Mouse (Mus musculus) CH12.LX (cell line): ENCODE data around the gene Fam117a. TPM values are rescaled to one million over a fixed set of nuclear protein-coding genes. Genes with fewer than 3 reads are reported as not detected.

ENCODE experiments used
- DNase-seq: peaks from one replicate; pipeline ENCODE4 v3.0.0-alpha.2; 2013; ENCODE audit errors: extremely low read depth
- H3K27ac ChIP-seq: 2 replicates; pipeline ENCODE4 v1.5.1; 2012; ENCODE audit warnings: low read depth, mild to moderate bottlenecking, control low read depth, moderate library complexity; ENCODE audit not compliant: insufficient read depth
- H3K27me3 ChIP-seq: replicated peaks from 2 replicates; pipeline ENCODE3; 2012; ENCODE audit warnings: inconsistent platforms
- H3K36me3 ChIP-seq, 2 experiments: replicated peaks in 1 of 2; 2 replicates each; pipeline versions ENCODE3 to v1.6.1; 2012; ENCODE audit warnings: inconsistent platforms in 1 of 2, low read length in 1 of 2, mild to moderate bottlenecking in 1 of 2, mixed read lengths in 1 of 2, moderate library complexity in 1 of 2; ENCODE audit not compliant: control insufficient read depth in 1 of 2, insufficient read depth in 1 of 2
- H3K4me1 ChIP-seq, 2 experiments: 2 replicates each; pipeline ENCODE4 v1.6.1; 2012; ENCODE audit warnings: inconsistent platforms in 1 of 2, moderate library complexity in 1 of 2; ENCODE audit not compliant: insufficient read depth in 2 of 2, control insufficient read depth in 1 of 2
- H3K4me2 ChIP-seq: 2 replicates; pipeline ENCODE4 v1.6.1; 2012; ENCODE audit warnings: low read depth, mild to moderate bottlenecking, control low read depth; ENCODE audit not compliant: poor library complexity, insufficient read depth, severe bottlenecking
- H3K4me3 ChIP-seq, 3 experiments: fragments of 150-350 bp in 1 of 3; sonication (generic) in 1 of 3; replicated peaks in 1 of 3; 2 replicates each; pipeline versions ENCODE3 to v1.5.1; 2011 to 2012; ENCODE audit warnings: low read depth in 2 of 3, low read length in 2 of 3, mild to moderate bottlenecking in 2 of 3, moderate library complexity in 2 of 3, control low read depth in 1 of 3, improper control_type of control experiment in 1 of 3, inconsistent platforms in 1 of 3, mixed read lengths in 1 of 3; ENCODE audit not compliant: poor library complexity in 1 of 3
- H3K79me2 ChIP-seq: replicated peaks from 2 replicates; pipeline ENCODE4 v1.6.1; 2012; ENCODE audit warnings: mild to moderate bottlenecking, moderate library complexity; ENCODE audit not compliant: control insufficient read depth, poor library complexity, insufficient read depth, severe bottlenecking; ENCODE audit errors: extremely low read depth
- H3K9ac ChIP-seq: 2 replicates; pipeline ENCODE4 v1.6.1; 2012; ENCODE audit warnings: low read depth, mild to moderate bottlenecking, control low read depth, moderate library complexity; ENCODE audit not compliant: insufficient read depth
- H3K9me3 ChIP-seq: replicated peaks from 2 replicates; pipeline ENCODE3; 2012; ENCODE audit warnings: low read length, inconsistent platforms, mixed read lengths
- BHLHE40 ChIP-seq: IDR thresholded peaks from 2 replicates; pipeline ENCODE4 v1.6.1; 2011; ENCODE audit warnings: mild to moderate bottlenecking, low read depth, low read length, improper control_type of control experiment
- CHD2 ChIP-seq: IDR thresholded peaks from 2 replicates; pipeline ENCODE4 v1.6.1; 2011; ENCODE audit warnings: low read length, improper control_type of control experiment
- EP300 ChIP-seq: IDR thresholded peaks from 2 replicates; pipeline ENCODE4 v1.6.1; 2011; ENCODE audit warnings: low read length, improper control_type of control experiment
- HCFC1 ChIP-seq: IDR thresholded peaks from 2 replicates; pipeline ENCODE4 v1.6.1; 2012; ENCODE audit warnings: low read depth, mild to moderate bottlenecking, inconsistent platforms, low read length, improper control_type of control experiment
- IRF4 ChIP-seq: IDR thresholded peaks from 2 replicates; pipeline ENCODE4 v1.6.1; 2014; ENCODE audit warnings: low read depth, mild to moderate bottlenecking, inconsistent platforms, low read length, improper control_type of control experiment
- JUN ChIP-seq: IDR thresholded peaks from 2 replicates; pipeline ENCODE4 v1.6.1; 2011; ENCODE audit warnings: low read depth, mild to moderate bottlenecking, low read length, improper control_type of control experiment, moderate library complexity; ENCODE audit not compliant: insufficient read depth
- JUND ChIP-seq: conservative IDR thresholded peaks from 2 replicates; pipeline ENCODE4 v1.6.1; 2011; ENCODE audit warnings: low read depth, low read length, improper control_type of control experiment
- KAT2A ChIP-seq: IDR thresholded peaks from 2 replicates; pipeline ENCODE4 v1.6.1; 2012; ENCODE audit warnings: low read length, improper control_type of control experiment, inconsistent platforms; ENCODE audit not compliant: insufficient replicate concordance
- MAFK ChIP-seq: IDR thresholded peaks from 2 replicates; pipeline ENCODE4 v1.6.1; 2011; ENCODE audit warnings: low read length, improper control_type of control experiment; ENCODE audit not compliant: insufficient replicate concordance
- MAX ChIP-seq: IDR thresholded peaks from 2 replicates; pipeline ENCODE4 v1.6.1; 2011; ENCODE audit warnings: low read length, improper control_type of control experiment
- MAZ ChIP-seq: IDR thresholded peaks from 2 replicates; pipeline ENCODE4 v1.6.1; 2012; ENCODE audit warnings: low read depth, mild to moderate bottlenecking, inconsistent platforms, low read length, improper control_type of control experiment, moderate library complexity
- MXI1 ChIP-seq: IDR thresholded peaks from 2 replicates; pipeline ENCODE4 v1.6.1; 2011; ENCODE audit warnings: mild to moderate bottlenecking, low read depth, low read length, improper control_type of control experiment
- MYC ChIP-seq: IDR thresholded peaks from 2 replicates; pipeline ENCODE4 v1.6.1; 2011; ENCODE audit warnings: low read depth, mild to moderate bottlenecking, improper control_type of control experiment, low read length
- PAX5 ChIP-seq: IDR thresholded peaks from 2 replicates; pipeline ENCODE4 v1.6.1; 2012; ENCODE audit warnings: low read length, inconsistent platforms, mixed read lengths
- POLR2A ChIP-seq: IDR thresholded peaks from 2 replicates; pipeline ENCODE4 v1.6.1; 2011; ENCODE audit warnings: low read depth, mild to moderate bottlenecking, improper control_type of control experiment, low read length
- POLR2AphosphoS2 ChIP-seq: IDR thresholded peaks from 2 replicates; pipeline ENCODE4 v1.6.1; 2011; ENCODE audit warnings: low read depth, low read length, improper control_type of control experiment
- RCOR1 ChIP-seq: conservative IDR thresholded peaks from 2 replicates; pipeline ENCODE4 v1.6.1; 2012; ENCODE audit warnings: low read depth, mild to moderate bottlenecking, inconsistent platforms, low read length, improper control_type of control experiment
- TCF12 ChIP-seq: IDR thresholded peaks from 2 replicates; pipeline ENCODE4 v1.6.1; 2014; ENCODE audit warnings: low read depth, mild to moderate bottlenecking, inconsistent platforms, low read length, improper control_type of control experiment
- UBTF ChIP-seq: IDR thresholded peaks from 2 replicates; pipeline ENCODE4 v1.6.1; 2012; ENCODE audit warnings: low read depth, mild to moderate bottlenecking, inconsistent platforms, low read length, improper control_type of control experiment, moderate library complexity
- USF1 ChIP-seq: IDR thresholded peaks from 2 replicates; pipeline ENCODE4 v1.6.1; 2014; ENCODE audit warnings: low read depth, mild to moderate bottlenecking, inconsistent platforms, low read length, improper control_type of control experiment
- USF2 ChIP-seq: conservative IDR thresholded peaks from 2 replicates; pipeline ENCODE4 v1.6.1; 2011; ENCODE audit warnings: low read depth, low read length, improper control_type of control experiment
- ZKSCAN1 ChIP-seq: IDR thresholded peaks from 2 replicates; pipeline ENCODE4 v1.6.1; 2012; ENCODE audit warnings: low read depth, inconsistent platforms, low read length, improper control_type of control experiment, borderline replicate concordance
- dilution Hi-C: fragments of 300-500 bp; cut with MboI; formaldehyde crosslinking; loops from 2 replicates; pipeline ENCODE4 v1.14.3; 2020; ENCODE audit warnings: low sequenced_read_pairs; ENCODE audit not compliant: extremely low pct_unique_long_range_greater_than_20kb, extremely low pct_ligation_motif_present
- in situ Hi-C: fragments of 300-500 bp; cut with MboI; formaldehyde crosslinking; loops from 3 replicates; pipeline ENCODE4 v1.14.3; 2019; ENCODE audit warnings: low sequenced_read_pairs, low pct_ligation_motif_present, low pct_unique_long_range_greater_than_20kb, mixed read lengths
- polyA plus RNA-seq: library from polyadenylated mRNA; unstranded; fragments of >175 nt; gene quantifications from 2 replicates; pipeline ENCODE4 v1.2.1, GENCODE M21; 2012; ENCODE audit warnings: low read depth; ENCODE audit not compliant: insufficient read length
- total RNA-seq, 2 experiments: library from RNA; depleted of rRNA; stranded (reverse); fragments of 300-350 nt in 1 of 2; fragments of >200 nt in 1 of 2; gene quantifications; 2 replicates each; pipeline ENCODE4 v1.2.3; 2012 to 2014

Fam117a gene
- total and polyA plus RNA-seq, 3 experiments, result 0.54 to 2.2 (median 0.91) TPM

GRCm38 (mm10) chr11:95340259-95340658, 3.4 kb downstream of the Fam117a start:
- no peak for DNase-seq
- Histone ChIP-seq H3K79me2 (no peaks in the 10 kb centered on the region), H3K9ac (no peak overlapping the region), H3K4me1 (peaks cover 7 to 33% of the 10 kb centered on the region in 2 experiments; a peak in 3 of 4 replicates)
- dilution Hi-C loops, result no loop called here
- TF ChIP-seq TCF12, result no peak
- no peak for TF ChIP-seq ZKSCAN1
- no peak for TF ChIP-seq RCOR1
- TF ChIP-seq MAFK, result no peak
- TF ChIP-seq JUND, result no peak
- TF ChIP-seq JUN, result no peak
- TF ChIP-seq USF1, result no peak
- TF ChIP-seq PAX5, result no peak
- no peak for TF ChIP-seq KAT2A
- no peak for TF ChIP-seq USF2
- no peak for TF ChIP-seq POLR2AphosphoS2
- no peak for TF ChIP-seq CHD2
- no peak for TF ChIP-seq IRF4
- no peak for TF ChIP-seq HCFC1
- TF ChIP-seq, all 38 proteins: peak for 0
- no peak overlapping the region for H3K4me2 ChIP-seq
- H3K4me3 ChIP-seq, result no peak overlapping the region
- no peak overlapping the region for H3K27ac ChIP-seq
- in situ Hi-C loops, result no loop called here
- no peaks in the 10 kb centered on the region for H3K36me3 ChIP-seq
- peaks cover 73% of the 10 kb centered on the region for H3K27me3 ChIP-seq
- H3K9me3 ChIP-seq, result no peaks in the 10 kb centered on the region

GRCm38 (mm10) chr11:95340664-95341063, 3.8 kb downstream of the Fam117a start:
- Histone ChIP-seq H3K79me2 (no peaks in the 10 kb centered on the region), H3K36me3 (no peaks in the 10 kb centered on the region), H3K9me3 (no peaks in the 10 kb centered on the region), H3K9ac (no peak overlapping the region), H3K27ac (no peak overlapping the region), H3K27me3 (peaks cover 72% of the 10 kb centered on the region), H3K4me1 (peaks cover 7 to 33% of the 10 kb centered on the region in 2 experiments; a peak in 3 of 4 replicates), H3K4me2 (no peak overlapping the region), H3K4me3 (no peak overlapping the region)
- in situ Hi-C loops, result no loop called here
- dilution Hi-C loops, result no loop called here
- no peak for DNase-seq
- TF ChIP-seq POLR2A (no peak), BHLHE40 (peak; percentile 93), UBTF (no peak), MAZ (no peak), MXI1 (peak; percentile 53; the same call in 1 of the 2 replicates), MYC (0 out of 2 replicates have a peak, but pooled peaks have one; percentile 36), EP300 (peak; percentile 49; the same call in 1 of the 2 replicates), MAX (peak; percentile 56; the same call in 1 of the 2 replicates)
- TF ChIP-seq, all 38 proteins: peak for 5
